Mouse (Mus musculus): ENCODE results near the gene Gm9964. TPM values are rescaled to one million over a fixed set of nuclear protein-coding genes. Genes with fewer than 3 reads are reported as not detected.

The Gm9964 gene
- not detected in 2 replicates for polyA plus RNA-seq (2015; fragmentation: Nextera tagmentation; extraction: Ambion mirVana)

- no peak within 1 kb of the TSS for H3K4me2 ChIP-seq (ENCODE audit: low read depth, low read length)
- no peak for ATAC-seq
Measured at GRCm38 (mm10) chr11:79296856-79297491, at the start of gene Gm9964. TSS of gene Gm9964 (minus strand) at chr11:79296906.

GRCm38 (mm10) chr11:79339808-79340781, 43.4 kb upstream of the Gm9964 start:
- peak overlapping the region; percentile 85 for H3K4me2 ChIP-seq (ENCODE audit: low read depth, low read length)
- ATAC-seq, result peak; percentile 78
- peak overlapping the region; percentile 83 for H3K9ac ChIP-seq (ENCODE audit: low read depth, low read length)
- no peaks in the 10 kb centered on the region for H3K27me3 ChIP-seq (replicated peaks; ENCODE audit: control insufficient read depth, insufficient read depth, low read length)
- no peaks in the 10 kb centered on the region for H3K36me3 ChIP-seq (ENCODE audit: control insufficient read depth, insufficient read depth, low read length)
- H3K9me3 ChIP-seq (ENCODE audit: control insufficient read depth, low read length), result 0 out of 2 replicates have a peak, but pooled peaks cover 3% of the 10 kb centered on the region
- 2% methylated on average over 38 of the region's 63 CpGs for WGBS
- H3K4me1 ChIP-seq (ENCODE audit: control insufficient read depth, insufficient read depth, low read length), result peaks cover 3% of the 10 kb centered on the region; the same call in 1 of the 2 replicates
- H3K4me3 ChIP-seq (ENCODE audit: low read length), result peak overlapping the region; percentile 93
- peak overlapping the region; percentile 85 for H3K27ac ChIP-seq (ENCODE audit: low read length)

More at GRCm38 (mm10) chr11:79296856-79297491, at the start of gene Gm9964:
- Histone ChIP-seq H3K9ac (ENCODE audit: low read depth, low read length) (no peak within 1 kb of the TSS), H3K4me1 (ENCODE audit: control insufficient read depth, insufficient read depth, low read length) (peaks cover 17% of the 10 kb centered on the region), H3K9me3 (ENCODE audit: control insufficient read depth, low read length) (no peaks in the 10 kb centered on the region), H3K36me3 (ENCODE audit: control insufficient read depth, insufficient read depth, low read length) (no peaks in the 10 kb centered on the region), H3K27ac (ENCODE audit: low read length) (no peak within 1 kb of the TSS), H3K4me3 (ENCODE audit: low read length) (no peak within 1 kb of the TSS), H3K27me3 (replicated peaks; ENCODE audit: control insufficient read depth, insufficient read depth, low read length) (no peaks in the 10 kb centered on the region)
- 56% methylated on average over 5 of the region's 5 CpGs for WGBS

- Histone ChIP-seq H3K9me3 (ENCODE audit: control insufficient read depth, low read length) (0 out of 2 replicates have a peak, but pooled peaks cover 3% of the 10 kb centered on the region), H3K27me3 (replicated peaks; ENCODE audit: control insufficient read depth, insufficient read depth, low read length) (no peaks in the 10 kb centered on the region), H3K4me3 (ENCODE audit: low read length) (peak within 1 kb of the TSS; percentile 93), H3K9ac (ENCODE audit: low read depth, low read length) (peak within 1 kb of the TSS; percentile 83), H3K4me1 (ENCODE audit: control insufficient read depth, insufficient read depth, low read length) (peaks cover 3% of the 10 kb centered on the region; the same call in 1 of the 2 replicates), H3K36me3 (ENCODE audit: control insufficient read depth, insufficient read depth, low read length) (no peaks in the 10 kb centered on the region), H3K4me2 (ENCODE audit: low read depth, low read length) (peak within 1 kb of the TSS; percentile 85), H3K27ac (ENCODE audit: low read length) (peak within 1 kb of the TSS; percentile 85)
- peak; percentile 96 for ATAC-seq
- under 1% methylated on average over 47 of the region's 49 CpGs for WGBS
Measured at GRCm38 (mm10) chr11:79339234-79339807, 42.6 kb upstream of the Gm9964 start, which contains the start of gene Nf1. TSS of gene Nf1 (plus strand) at chr11:79339693.

- ATAC-seq, result no peak
- Histone ChIP-seq H3K36me3 (ENCODE audit: control insufficient read depth, insufficient read depth, low read length) (no peaks in the 10 kb centered on the region), H3K27me3 (replicated peaks; ENCODE audit: control insufficient read depth, insufficient read depth, low read length) (no peaks in the 10 kb centered on the region), H3K9me3 (ENCODE audit: control insufficient read depth, low read length) (0 out of 2 replicates have a peak, but pooled peaks cover 3% of the 10 kb centered on the region), H3K9ac (ENCODE audit: low read depth, low read length) (peak overlapping the region; percentile 83), H3K4me1 (ENCODE audit: control insufficient read depth, insufficient read depth, low read length) (peaks cover 3% of the 10 kb centered on the region; the same call in 1 of the 2 replicates), H3K4me2 (ENCODE audit: low read depth, low read length) (peak overlapping the region; percentile 73), H3K27ac (ENCODE audit: low read length) (peak overlapping the region; percentile 85; the same call in 1 of the 2 replicates), H3K4me3 (ENCODE audit: low read length) (peak overlapping the region; percentile 93)
- WGBS, result 52% methylated on average over 4 of the region's 4 CpGs
Measured at GRCm38 (mm10) chr11:79338621-79339020, 41.9 kb upstream of the Gm9964 start.

- Histone ChIP-seq H3K27me3 (replicated peaks; ENCODE audit: control insufficient read depth, insufficient read depth, low read length) (no peaks in the 10 kb centered on the region), H3K4me1 (ENCODE audit: control insufficient read depth, insufficient read depth, low read length) (peaks cover 3% of the 10 kb centered on the region; the same call in 1 of the 2 replicates), H3K9ac (ENCODE audit: low read depth, low read length) (no peak overlapping the region), H3K36me3 (ENCODE audit: control insufficient read depth, insufficient read depth, low read length) (no peaks in the 10 kb centered on the region), H3K9me3 (ENCODE audit: control insufficient read depth, low read length) (0 out of 2 replicates have a peak, but pooled peaks cover 3% of the 10 kb centered on the region), H3K4me3 (ENCODE audit: low read length) (no peak overlapping the region), H3K27ac (ENCODE audit: low read length) (no peak overlapping the region), H3K4me2 (ENCODE audit: low read depth, low read length) (no peak overlapping the region)
- 88% methylated on average over 5 of the region's 5 CpGs for WGBS
- ATAC-seq, result no peak
Measured at GRCm38 (mm10) chr11:79336722-79337267, 40.1 kb upstream of the Gm9964 start.

GRCm38 (mm10) chr11:79335077-79335476, 38.4 kb upstream of the Gm9964 start:
- no peak overlapping the region for H3K9ac ChIP-seq (ENCODE audit: low read depth, low read length)
- H3K9me3 ChIP-seq (ENCODE audit: control insufficient read depth, low read length), result 0 out of 2 replicates have a peak, but pooled peaks cover 3% of the 10 kb centered on the region
- no peak for ATAC-seq
- H3K27me3 ChIP-seq (replicated peaks; ENCODE audit: control insufficient read depth, insufficient read depth, low read length), result no peaks in the 10 kb centered on the region
- H3K4me1 ChIP-seq (ENCODE audit: control insufficient read depth, insufficient read depth, low read length), result peaks cover 3% of the 10 kb centered on the region; the same call in 1 of the 2 replicates
- no peak overlapping the region for H3K27ac ChIP-seq (ENCODE audit: low read length)
- no peaks in the 10 kb centered on the region for H3K36me3 ChIP-seq (ENCODE audit: control insufficient read depth, insufficient read depth, low read length)
- H3K4me3 ChIP-seq (ENCODE audit: low read length), result no peak overlapping the region
- WGBS, result 93% methylated on average over 6 of the region's 6 CpGs
- no peak overlapping the region for H3K4me2 ChIP-seq (ENCODE audit: low read depth, low read length)

GRCm38 (mm10) chr11:79329585-79329984, 32.9 kb upstream of the Gm9964 start:
- no peak overlapping the region for H3K9ac ChIP-seq (ENCODE audit: low read depth, low read length)
- 100% methylated on average over 1 of the region's 1 CpGs for WGBS
- no peak overlapping the region for H3K27ac ChIP-seq (ENCODE audit: low read length)
- no peaks in the 10 kb centered on the region for H3K9me3 ChIP-seq (ENCODE audit: control insufficient read depth, low read length)
- ATAC-seq, result no peak
- H3K4me2 ChIP-seq (ENCODE audit: low read depth, low read length), result no peak overlapping the region
- H3K27me3 ChIP-seq (replicated peaks; ENCODE audit: control insufficient read depth, insufficient read depth, low read length), result no peaks in the 10 kb centered on the region
- H3K4me1 ChIP-seq (ENCODE audit: control insufficient read depth, insufficient read depth, low read length), result no peaks in the 10 kb centered on the region
- H3K4me3 ChIP-seq (ENCODE audit: low read length), result no peak overlapping the region
- no peaks in the 10 kb centered on the region for H3K36me3 ChIP-seq (ENCODE audit: control insufficient read depth, insufficient read depth, low read length)

- WGBS, result 83% methylated on average over 4 of the region's 4 CpGs
Measured at GRCm38 (mm10) chr11:79328060-79328459, 31.4 kb upstream of the Gm9964 start.

More at GRCm38 (mm10) chr11:79328060-79328459, 31.4 kb upstream of the Gm9964 start:
- no peaks in the 10 kb centered on the region for H3K9me3 ChIP-seq (ENCODE audit: control insufficient read depth, low read length)
- no peak overlapping the region for H3K9ac ChIP-seq (ENCODE audit: low read depth, low read length)
- no peaks in the 10 kb centered on the region for H3K27me3 ChIP-seq (replicated peaks; ENCODE audit: control insufficient read depth, insufficient read depth, low read length)
- no peak overlapping the region for H3K27ac ChIP-seq (ENCODE audit: low read length)
- no peaks in the 10 kb centered on the region for H3K36me3 ChIP-seq (ENCODE audit: control insufficient read depth, insufficient read depth, low read length)
- no peaks in the 10 kb centered on the region for H3K4me1 ChIP-seq (ENCODE audit: control insufficient read depth, insufficient read depth, low read length)
- no peak for ATAC-seq
- no peak overlapping the region for H3K4me3 ChIP-seq (ENCODE audit: low read length)
- H3K4me2 ChIP-seq (ENCODE audit: low read depth, low read length), result no peak overlapping the region
